Mouse (Mus musculus) olfactory bulb, adult 2 months (tissue): ENCODE measurements around the gene Gjd3.

Experiments used
- CTCF ChIP-seq: fragments of 200-500 bp; IDR thresholded peaks from 2 replicates; pipeline ENCODE4 v1.5.1; 2012; ENCODE audit warnings: low read depth, mild to moderate bottlenecking, low read length, moderate library complexity; ENCODE audit not compliant: insufficient read depth
- POLR2A ChIP-seq: fragments of 200-500 bp; IDR thresholded peaks from 2 replicates; pipeline ENCODE4 v1.6.1; 2012; ENCODE audit warnings: mild to moderate bottlenecking, low read depth, low read length, moderate library complexity; ENCODE audit not compliant: insufficient read depth

- no peak for TF ChIP-seq CTCF
- TF ChIP-seq POLR2A = no peak
Measured at GRCm38 (mm10) chr11:98978526-98979148, 4.2 kb downstream of the Gjd3 start.
